Mouse (Mus musculus) kidney, adult 8-10 months (tissue): ENCODE results near the gene St6galnac6.

Experiments
- DNase-seq, 2 experiments: peaks; one replicate each; pipeline ENCODE4 v3.0.0; 2022

St6galnac6 gene

DNA sequence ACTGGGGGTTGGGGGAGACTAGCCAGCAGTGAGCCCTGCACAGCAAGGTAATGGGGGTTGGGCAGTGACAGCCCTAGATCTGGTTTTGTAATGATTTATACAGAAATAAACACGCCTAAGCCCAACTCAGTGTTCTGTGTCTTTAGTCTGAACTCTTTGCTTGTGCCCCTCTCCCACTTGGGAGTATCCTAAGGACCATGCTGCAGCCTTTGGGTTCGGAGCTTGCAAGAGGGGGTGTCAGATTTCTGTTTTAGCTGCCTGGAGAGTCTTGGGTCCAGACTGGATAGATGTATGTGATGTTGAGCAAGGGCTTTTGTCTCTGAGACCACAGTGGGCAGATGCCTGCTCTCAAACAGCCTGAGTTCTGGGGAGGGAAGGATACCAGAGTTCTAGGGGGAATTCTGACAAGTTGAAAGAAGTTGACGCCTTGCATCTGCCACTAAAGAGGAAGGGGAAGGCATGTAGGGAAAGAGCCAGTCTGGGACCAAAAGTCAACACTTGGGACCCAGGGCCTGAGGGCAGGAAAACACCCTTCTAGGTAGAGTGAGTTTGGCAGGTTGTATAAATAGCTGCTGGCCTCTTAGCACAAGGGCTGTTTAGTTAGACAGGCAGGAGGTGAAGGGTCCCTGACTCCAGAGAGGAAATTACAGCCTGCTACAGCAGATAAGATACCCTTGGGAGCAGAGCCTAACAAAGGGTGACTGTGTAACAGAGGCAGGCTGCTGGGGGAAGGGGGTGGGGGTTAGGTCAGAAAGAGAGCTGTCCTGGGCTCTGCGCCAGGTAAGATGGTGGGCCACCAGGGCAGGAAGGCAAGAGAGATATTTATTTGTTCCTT lies 21.4 kb downstream of the St6galnac6 start:
- peak; percentile 61 to 76 for DNase-seq

- DNase-seq, result no peak
Measured at GRCm38 (mm10) chr2:32621517-32621859, 22.0 kb downstream of the St6galnac6 start, which contains the start of gene Ak1. Gene Ak1 (plus strand): TSS chr2:32621758.

GRCm38 (mm10) chr2:32624111-32624748 lies 24.7 kb downstream of the St6galnac6 start:
- no peak for DNase-seq

DNA sequence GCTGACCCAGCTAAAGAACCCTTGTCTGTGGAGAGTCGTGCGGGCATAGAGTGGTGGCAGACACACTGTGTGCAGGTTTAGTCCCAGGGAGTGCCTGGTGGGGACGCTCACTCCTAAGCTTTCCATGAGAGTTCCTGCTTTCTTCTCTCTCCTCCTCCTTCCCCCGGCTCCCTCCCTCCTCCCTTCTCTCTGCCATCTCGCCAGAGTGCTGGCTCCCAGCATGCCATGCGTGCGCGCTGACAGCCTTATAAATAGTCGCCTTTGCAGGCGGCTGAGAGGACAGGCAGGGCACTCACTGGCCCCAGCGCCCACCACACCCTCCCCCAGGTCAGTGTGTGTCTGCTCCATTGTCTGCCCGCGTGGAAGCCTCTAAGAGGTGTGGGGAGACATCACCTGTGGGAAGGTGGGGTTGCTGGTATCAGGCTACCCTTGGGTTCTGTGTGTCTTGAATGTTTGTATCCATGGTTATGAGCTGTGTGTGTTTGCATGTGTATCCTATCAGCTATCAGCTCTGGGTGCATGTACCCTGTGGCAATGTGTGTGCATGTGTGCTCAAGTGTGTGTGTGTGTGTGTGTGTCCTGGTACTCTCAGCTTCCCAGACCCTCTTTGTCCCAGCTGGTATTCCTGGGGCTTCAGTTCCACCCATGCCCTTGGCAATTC lies 25.8 kb downstream of the St6galnac6 start:
- peak; percentile 57 to 66 for DNase-seq

- DNase-seq, result no peak
Measured at GRCm38 (mm10) chr2:32625873-32626694, 26.6 kb downstream of the St6galnac6 start.

DNA sequence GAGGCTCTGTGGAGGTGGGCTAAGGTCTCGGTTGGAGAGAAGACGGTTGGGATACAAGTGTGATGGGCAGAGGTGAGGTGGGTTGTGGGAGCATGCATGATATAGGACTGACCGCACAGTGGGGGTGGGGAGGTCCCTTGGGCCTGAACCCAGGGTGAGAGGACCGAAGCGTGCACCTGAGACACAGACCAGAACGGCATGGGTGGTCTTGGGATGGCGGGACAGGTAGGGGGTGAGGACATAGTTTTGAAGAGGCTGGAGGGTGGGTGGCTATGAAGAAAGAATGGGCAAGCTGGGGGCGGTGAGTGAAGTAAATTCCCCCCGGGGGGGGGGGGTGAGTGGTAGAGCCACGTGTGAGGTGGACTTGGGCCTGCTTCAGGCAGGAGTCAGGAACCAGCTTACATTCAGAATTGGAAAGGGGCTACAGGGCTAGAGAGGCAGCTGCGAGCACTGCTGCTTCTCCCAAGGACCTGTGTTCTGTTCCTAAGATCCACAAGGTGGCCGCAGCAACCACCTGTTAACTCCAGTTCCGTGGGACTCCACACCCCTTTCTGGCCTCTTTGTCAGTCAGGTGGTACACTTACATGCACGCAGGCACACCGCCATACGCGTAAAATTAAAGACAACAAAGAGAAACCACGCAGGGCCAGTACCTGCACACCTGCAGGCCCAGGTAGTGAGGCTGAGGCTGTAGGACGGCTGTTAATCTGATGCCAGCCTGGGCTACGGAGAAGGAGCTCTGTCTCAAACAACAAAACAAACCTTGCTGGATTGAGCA lies 27.9 kb downstream of the St6galnac6 start:
- no peak for DNase-seq

GRCm38 (mm10) chr2:32628044-32628550 lies 28.6 kb downstream of the St6galnac6 start:
- DNase-seq, result no peak

GRCm38 (mm10) chr2:32628729-32629128 lies 29.2 kb downstream of the St6galnac6 start:
- DNase-seq, result peak in 1 of 2 experiments; percentile 54

GRCm38 (mm10) chr2:32629276-32629976 lies 29.9 kb downstream of the St6galnac6 start:
- DNase-seq, result peak; percentile 63 to 70

- no peak for DNase-seq
Measured at GRCm38 (mm10) chr2:32630036-32630435, 30.5 kb downstream of the St6galnac6 start.

- no peak for DNase-seq
Measured at GRCm38 (mm10) chr2:32631046-32631445, 31.5 kb downstream of the St6galnac6 start.

- peak; percentile 69 to 78 for DNase-seq
Measured at GRCm38 (mm10) chr2:32631737-32632394, 32.4 kb downstream of the St6galnac6 start.

- peak in 1 of 2 experiments; percentile 62 for DNase-seq
Measured at GRCm38 (mm10) chr2:32633660-32634059, 34.2 kb downstream of the St6galnac6 start.

GRCm38 (mm10) chr2:32634277-32635105 lies 35.0 kb downstream of the St6galnac6 start:
- DNase-seq, result no peak

DNA sequence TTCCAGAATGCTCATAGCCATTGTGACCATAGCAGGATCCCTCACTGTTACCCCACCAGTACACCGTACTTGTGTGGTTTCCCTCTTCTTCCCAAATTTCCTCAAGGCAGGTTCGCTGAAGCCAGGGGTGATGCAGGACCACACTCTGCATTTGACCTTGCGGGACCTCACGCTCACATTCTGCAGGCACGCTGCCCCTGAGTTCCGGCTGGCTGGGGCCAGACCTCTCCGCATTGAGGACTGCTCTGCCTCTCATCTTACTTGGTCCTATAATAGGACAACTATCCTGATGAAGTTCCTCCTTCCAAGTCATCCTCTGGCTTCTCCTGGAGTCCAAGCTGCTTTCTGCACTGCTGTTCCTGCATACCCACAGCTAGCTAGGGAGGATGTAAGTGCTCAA lies 37.1 kb downstream of the St6galnac6 start:
- no peak for DNase-seq

- DNase-seq, result peak; percentile 68 to 84
Measured at GRCm38 (mm10) chr2:32637778-32638281, 38.3 kb downstream of the St6galnac6 start.

DNA sequence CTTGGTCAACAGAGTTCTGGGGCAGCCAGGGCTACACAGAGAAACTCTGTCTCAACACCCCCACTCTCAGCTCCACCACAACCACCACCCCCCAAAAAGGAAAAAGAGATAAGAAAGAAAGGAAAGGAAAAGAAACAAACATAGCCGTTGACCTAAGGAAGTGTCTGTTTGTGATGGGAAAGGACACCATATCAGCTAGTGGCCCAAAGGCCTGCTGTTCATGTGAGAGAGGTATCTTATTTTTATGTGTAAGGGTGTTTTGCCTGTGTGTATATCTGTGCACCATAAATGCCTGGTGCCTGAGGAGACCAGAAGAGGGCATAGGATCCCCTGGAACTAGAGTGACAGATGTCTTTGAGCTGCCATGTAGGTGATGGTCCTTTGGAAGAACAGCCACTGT lies 40.1 kb downstream of the St6galnac6 start:
- DNase-seq, result no peak

- no peak for DNase-seq
Measured at GRCm38 (mm10) chr2:32640550-32641051, 41.1 kb downstream of the St6galnac6 start.

DNA sequence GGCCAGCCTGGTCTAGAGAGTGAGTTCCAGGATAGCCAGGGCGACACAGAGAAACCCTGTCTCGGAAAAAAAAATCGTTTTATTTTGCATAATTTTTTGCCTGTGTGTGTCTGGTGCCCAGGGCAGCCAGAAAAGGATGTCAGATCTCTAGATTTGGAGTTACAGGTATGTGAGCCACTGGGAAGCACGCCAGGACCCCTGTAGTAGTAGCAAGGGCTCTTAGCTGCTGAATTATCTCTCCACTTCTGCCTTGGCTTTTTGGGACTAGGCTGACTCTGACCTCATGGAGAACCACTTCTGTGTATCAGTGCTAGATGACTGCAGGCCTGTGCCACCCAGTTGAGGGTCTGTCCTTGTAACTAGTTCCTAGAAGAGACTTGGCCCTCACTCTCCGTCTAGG lies 42.3 kb downstream of the St6galnac6 start:
- no peak for DNase-seq
